Mouse (Mus musculus) small intestine, adult 2 months (tissue): Measurements from ENCODE around the gene Erfe.
A peak's percentile ranks its signal among the peaks of the same experiment; 100 is the strongest.

Experiments
- CTCF ChIP-seq: fragments of 200-500 bp; IDR thresholded peaks from 2 replicates; pipeline ENCODE4 v1.5.1; 2012; ENCODE audit warnings: low read depth, mild to moderate bottlenecking, control low read depth, inconsistent platforms, low read length, moderate library complexity, mixed read lengths; ENCODE audit not compliant: insufficient replicate concordance, insufficient read length; ENCODE audit errors: extremely low read depth
- POLR2A ChIP-seq: fragments of 200-500 bp; IDR thresholded peaks from 2 replicates; pipeline ENCODE4 v1.6.1; 2012; ENCODE audit warnings: low read depth, mild to moderate bottlenecking, control low read depth, inconsistent platforms, low read length, moderate library complexity

DNA sequence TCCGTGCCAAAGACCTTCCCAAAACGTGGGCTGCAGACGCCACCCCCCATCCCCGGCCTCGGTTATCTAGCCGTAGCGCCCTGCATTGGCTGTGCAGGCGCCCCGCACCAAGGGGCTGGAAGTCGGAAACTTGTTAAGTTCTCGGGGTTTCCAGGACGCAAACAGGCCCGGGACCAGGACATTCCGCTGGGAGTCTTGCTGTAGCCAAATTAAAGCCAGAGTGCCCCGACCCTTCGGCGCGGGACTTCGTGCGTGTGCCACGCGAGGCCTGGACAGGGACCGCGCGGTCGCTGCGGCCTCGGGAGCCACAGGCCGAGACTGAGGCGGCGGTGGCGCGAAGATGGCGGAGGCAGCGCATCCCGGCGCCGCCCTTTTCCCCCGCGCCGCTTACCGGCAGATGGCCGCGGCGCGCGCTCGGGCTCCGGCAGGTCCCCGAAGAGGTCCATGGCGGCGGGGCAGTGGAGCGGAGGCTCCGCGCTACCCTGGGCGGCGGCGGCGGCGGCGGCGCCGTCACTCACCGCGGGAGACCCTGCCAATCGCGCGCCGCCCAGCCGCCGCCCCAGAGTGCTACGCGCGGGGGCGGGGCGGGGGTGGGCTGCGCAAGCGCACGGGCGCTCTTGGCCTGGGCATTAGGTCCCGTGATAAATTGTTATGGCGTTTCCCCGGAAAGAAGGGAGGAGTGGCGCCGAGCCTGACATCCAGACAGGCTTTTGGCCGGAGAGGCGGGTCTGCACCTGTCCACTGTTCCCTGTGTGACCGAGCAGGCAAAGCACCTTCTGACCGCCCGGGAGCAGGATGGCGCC is 32.2 kb downstream of the Erfe start, which contains the start of gene Ilkap:
- TF ChIP-seq CTCF (no peak), POLR2A (peak; percentile 67; the same call in 1 of the 2 replicates)
